ENCODE assay signal across 8 mouse cellular contexts in genomic region chr2:132252542-132253528, GRCm38 (mm10). TPM values are rescaled to one million over a fixed set of nuclear protein-coding genes. Genes with fewer than 3 reads are reported as not detected.
DNase-seq lines count a peak whose midpoint lies in the region; ATAC-seq lines count a peak whose summit lies in the region.

Gene Pcna (minus strand): TSS chr2:132253314.

- DNase-seq in Muller cell, postnatal 12 days (ENCODE audit: inconsistent ontology term) = peak; percentile 100
- DNase-seq in cerebellum, adult 9-11 months = peak; percentile 96
- peak; percentile 93 to 96 for DNase-seq in frontal cortex, adult 2 months (ENCODE audit: extremely low spot score in 1 of 2, low spot score in 1 of 2)
- DNase-seq in hindbrain, embryonic 11.5 days (ENCODE audit: low spot score) = peak; percentile 97
- DNase-seq in layer of hippocampus, postnatal 10 days (ENCODE audit: low spot score in 2 of 2) = peak; percentile 93 to 95
- peak; percentile 99 for DNase-seq in lung, postnatal 10 days
- peak; percentile 96 for DNase-seq in ovary, postnatal 36 days (ENCODE audit: low spot score)
- peak; percentile 97 for DNase-seq in thymus, postnatal 25 days

- H3K27ac ChIP-seq in hindbrain, embryonic 11.5 days (ENCODE audit: low read depth, low read length) = 0 out of 2 replicates have a peak within 1 kb of the TSS, but pooled peaks have one; percentile 24

- H3K4me3 ChIP-seq in hindbrain, embryonic 11.5 days (ENCODE audit: low read depth, low read length) = peak within 1 kb of the TSS; percentile 65

- H3K36me3 ChIP-seq in hindbrain, embryonic 11.5 days (ENCODE audit: control insufficient read depth, insufficient read depth, low read length) = no peaks in the 10 kb centered on the region; the same call in 1 of the 2 replicates

- no peaks in the 10 kb centered on the region for H3K27me3 ChIP-seq in hindbrain, embryonic 11.5 days (ENCODE audit: control insufficient read depth, insufficient read depth, low read length)

- peak; percentile 100 for ATAC-seq in hindbrain, embryonic 11.5 days (ENCODE audit: low FRiP score)

- H3K4me2 ChIP-seq in hindbrain, embryonic 11.5 days (replicated peaks; ENCODE audit: low read depth, low read length) = peak within 1 kb of the TSS; percentile 66

- WGBS in hindbrain, embryonic 11.5 days = under 1% methylated on average over 78 of the region's 79 CpGs

- no peaks in the 10 kb centered on the region for H3K9me3 ChIP-seq in hindbrain, embryonic 11.5 days (ENCODE audit: control insufficient read depth, low read length)

- no peaks in the 10 kb centered on the region for H3K4me1 ChIP-seq in hindbrain, embryonic 11.5 days (replicated peaks; ENCODE audit: control insufficient read depth, insufficient read depth, low read length)

- H3K9ac ChIP-seq in hindbrain, embryonic 11.5 days (ENCODE audit: low read depth, low read length) = peak within 1 kb of the TSS; percentile 68

RNA-seq across cellular contexts. Expression of gene Pcna, which starts in this region (rescaled TPM):
- polyA plus RNA-seq in frontal cortex, adult 2 months (2012; rRNA removed) = 67.0 and 72.5 TPM in 2 replicates
- 314 and 333 TPM in 2 replicates for polyA plus RNA-seq in hindbrain, embryonic 11.5 days (2014; fragmentation: Nextera tagmentation; extraction: Ambion mirVana)
- 10 to 100 TPM; 55.0 to 59.2 TPM for total RNA-seq in layer of hippocampus, postnatal 10 days (2021)

Comparison
In these comparisons a context has a peak if more than half of its experiments do, and no peak if none do; other contexts are left out.
1. Peak in every context shown above with its lines: DNase-seq, ATAC-seq, H3K4me3 ChIP-seq and H3K27ac ChIP-seq.